Mouse (Mus musculus): Measurements from ENCODE around the gene BC061237.
"Not testable (repeated sequence)": the region's sequence is repeated elsewhere in the genome, so short reads cannot be mapped to it uniquely, and the experiment has no call there.

BC061237 gene

DNA sequence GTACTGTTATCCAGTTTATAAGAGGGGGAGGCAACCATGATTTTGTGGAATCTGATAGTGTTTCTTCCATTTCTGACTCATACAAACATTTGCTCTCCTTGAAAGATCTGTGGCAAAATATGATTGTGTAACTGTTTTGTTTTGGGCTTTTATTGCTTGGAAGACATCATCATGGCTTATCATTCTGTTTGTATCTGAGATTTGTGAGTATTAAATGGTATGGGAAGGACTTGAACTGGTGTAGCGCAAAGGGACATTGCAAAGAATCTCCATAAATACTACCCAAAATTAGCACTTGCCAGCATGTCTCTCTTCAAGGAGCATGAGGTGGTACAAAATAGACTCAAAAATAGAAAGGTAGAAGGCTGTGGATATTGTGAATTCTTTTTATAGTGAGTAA lies at the start of gene BC061237:
Gene BC061237 (plus strand): TSS at position 301 of the 400 bp plus-strand sequence.
- DNase-seq (ENCODE audit: low spot score in 2 of 2): not testable (repeated sequence)

DNA sequence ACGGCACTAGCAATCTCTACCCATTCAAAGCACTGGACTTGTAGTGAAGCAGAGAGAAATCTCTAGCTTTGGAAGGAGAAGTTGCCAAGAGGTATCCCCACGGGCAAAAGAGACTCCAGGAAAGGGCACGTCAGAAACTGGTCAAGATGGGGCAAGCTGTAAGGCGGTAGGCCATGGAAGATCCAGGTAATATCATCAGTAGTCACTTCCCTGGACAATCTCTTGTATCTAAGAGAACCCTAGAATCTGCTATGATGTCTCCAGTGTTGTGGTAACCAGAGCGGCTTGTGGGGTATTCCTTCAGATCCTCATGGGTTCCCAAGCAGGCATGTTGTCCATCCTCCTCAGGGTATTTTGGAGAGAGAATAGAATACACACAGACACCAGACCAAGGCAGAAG lies 25.7 kb downstream of the BC061237 start, which contains the start of gene Gm17093:
Gene Gm17093 (plus strand): TSS at position 301 of the 400 bp plus-strand sequence.
- not testable (repeated sequence) for DNase-seq (ENCODE audit: low spot score in 2 of 2)

DNA sequence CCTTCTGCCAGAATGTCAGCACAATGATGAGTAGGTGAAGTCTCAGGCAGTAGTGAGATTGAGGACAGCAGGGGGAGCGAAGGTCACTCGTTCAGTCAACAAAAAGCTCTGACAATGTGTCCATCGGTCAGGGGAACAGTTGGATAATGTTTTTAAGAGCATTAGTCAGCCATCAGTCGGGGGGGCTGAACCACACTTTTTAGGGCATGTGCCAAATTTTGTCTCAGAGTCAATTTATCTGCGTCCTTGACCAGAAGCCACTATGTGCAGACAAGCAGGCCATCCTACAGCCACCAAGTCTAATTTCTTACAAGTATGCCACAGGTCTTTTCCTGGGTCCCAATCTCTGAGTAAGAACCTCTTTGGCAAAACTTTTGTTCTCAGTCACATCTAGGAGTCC lies 55.7 kb downstream of the BC061237 start:
- DNase-seq (ENCODE audit: low spot score in 2 of 2): not testable (repeated sequence)

All from spleen, postnatal 36 days (tissue).